Comparison of ENCODE assay signal across 1 mouse cellular context in genomic region chr19:10691660-10692059, GRCm38 (mm10).
TF ChIP-seq lines count a peak whose summit lies in the region.

No protein-coding gene starts in this region.

TF ChIP-seq in MEL, 35 proteins besides CTCF, POLR2A, EP300 and RAD21 (continued from another document):
- TF ChIP-seq USF2 (IDR thresholded peaks at IDR 0.05; ENCODE audit: borderline replicate concordance in 1 of 2, insufficient read depth in 1 of 2, low read depth in 1 of 2, low read length in 2 of 2), result no peak
- TF ChIP-seq BHLHE40 (IDR thresholded peaks at IDR 0.05; ENCODE audit: borderline replicate concordance, low read depth, low read length), result no peak
- no peak for TF ChIP-seq MAX (IDR thresholded peaks at IDR 0.05; ENCODE audit: low read length)
- no peak for TF ChIP-seq CHD1 (IDR thresholded peaks at IDR 0.05; ENCODE audit: low read depth, low read length)
- no peak for TF ChIP-seq MYB (IDR thresholded peaks at IDR 0.05; ENCODE audit: low read depth, low read length)
- no peak for TF ChIP-seq USF1 (IDR thresholded peaks at IDR 0.05; ENCODE audit: low read depth, low read length)
- no peak for TF ChIP-seq ELF1 (IDR thresholded peaks at IDR 0.05; ENCODE audit: low read depth, low read length)
- no peak for TF ChIP-seq RCOR1 (IDR thresholded peaks at IDR 0.05; ENCODE audit: low read depth, low read length)
- no peak for TF ChIP-seq NRF1 (IDR thresholded peaks at IDR 0.05; ENCODE audit: insufficient read depth, low read depth, low read length, poor library complexity, severe bottlenecking)
- TF ChIP-seq ZC3H11A (IDR thresholded peaks at IDR 0.05; ENCODE audit: low read depth, low read length), result no peak
- peak; percentile 63 for TF ChIP-seq GATA1 (IDR thresholded peaks at IDR 0.05; ENCODE audit: low read depth, low read length)
- no peak for TF ChIP-seq MYC (IDR thresholded peaks at IDR 0.05; ENCODE audit: low read depth, low read length)
- no peak for TF ChIP-seq ETS1 (IDR thresholded peaks at IDR 0.05; ENCODE audit: low read depth, low read length)
- peak; percentile 11; the same call in 1 of the 2 replicates for TF ChIP-seq SIN3A (IDR thresholded peaks at IDR 0.05; ENCODE audit: low read length)
- TF ChIP-seq KAT2A (conservative IDR thresholded peaks at IDR 0.05; ENCODE audit: low read depth, low read length), result no peak
- no peak for TF ChIP-seq SMC3 (IDR thresholded peaks at IDR 0.05; ENCODE audit: low read depth, low read length)
- 0 out of 2 replicates have a peak, but pooled peaks have one; percentile 20 for TF ChIP-seq TBP (IDR thresholded peaks at IDR 0.05; ENCODE audit: low read depth, low read length)
- TF ChIP-seq ZNF384 (IDR thresholded peaks at IDR 0.05; ENCODE audit: low read depth, low read length), result no peak
- no peak for TF ChIP-seq HCFC1 (IDR thresholded peaks at IDR 0.05; ENCODE audit: low read depth, low read length)
- no peak for TF ChIP-seq TCF12 (IDR thresholded peaks at IDR 0.05; ENCODE audit: low read depth, low read length)
- no peak for TF ChIP-seq GABPA (IDR thresholded peaks at IDR 0.05; ENCODE audit: low read depth, low read length)
